Mouse (Mus musculus) myocyte (in vitro differentiated cells): ENCODE results near the gene Ak2.

Experiments
- CEBPB ChIP-seq: IDR thresholded peaks from 2 replicates; pipeline ENCODE4 v1.6.1; 2011; ENCODE audit warnings: mild to moderate bottlenecking, moderate library complexity; ENCODE audit not compliant: poor library complexity, insufficient read depth, severe bottlenecking
- E2F4 ChIP-seq: IDR thresholded peaks from one replicate; pipeline ENCODE4 v1.6.1; 2011; ENCODE audit warnings: mild to moderate bottlenecking, control low read depth, moderate library complexity; ENCODE audit not compliant: insufficient read depth
- MAX ChIP-seq: IDR thresholded peaks from one replicate; pipeline ENCODE4 v1.6.1; 2011; ENCODE audit warnings: low read depth, mild to moderate bottlenecking, control low read depth
- MYOD1 ChIP-seq, 3 experiments: IDR thresholded peaks; one replicate each; pipeline ENCODE4 v1.6.1; 2011; ENCODE audit warnings: control low read depth in 2 of 3, low read depth in 2 of 3, mild to moderate bottlenecking in 2 of 3, moderate library complexity in 1 of 3; ENCODE audit not compliant: insufficient read length in 2 of 3, control insufficient read depth in 1 of 3
- MYOG ChIP-seq, 3 experiments: IDR thresholded peaks; one replicate each; pipeline ENCODE4 v1.6.1; 2011; ENCODE audit warnings: control low read depth in 2 of 3, low read depth in 2 of 3, mild to moderate bottlenecking in 2 of 3; ENCODE audit not compliant: insufficient read length in 2 of 3, control insufficient read depth in 1 of 3, insufficient read depth in 1 of 3
- POLR2A ChIP-seq: IDR thresholded peaks from one replicate; pipeline ENCODE4 v1.6.1; 2011; ENCODE audit warnings: low read depth, mild to moderate bottlenecking, control low read depth, moderate library complexity; ENCODE audit not compliant: insufficient read length
- POLR2AphosphoS2 ChIP-seq: IDR thresholded peaks from one replicate; pipeline ENCODE4 v1.6.1; 2011; ENCODE audit warnings: low read depth, control low read depth; ENCODE audit not compliant: insufficient read length
- REST ChIP-seq: IDR thresholded peaks from one replicate; pipeline ENCODE4 v1.6.1; 2011; ENCODE audit warnings: mild to moderate bottlenecking, control low read depth, moderate library complexity; ENCODE audit not compliant: insufficient read depth, insufficient read length
- SRF ChIP-seq: IDR thresholded peaks from one replicate; pipeline ENCODE4 v1.6.1; 2011; ENCODE audit warnings: low read depth; ENCODE audit not compliant: control insufficient read depth, insufficient read length
- TCF12 ChIP-seq: IDR thresholded peaks from one replicate; pipeline ENCODE4 v1.6.1; 2011; ENCODE audit warnings: mild to moderate bottlenecking, control low read depth; ENCODE audit not compliant: poor library complexity, insufficient read depth, severe bottlenecking
- TCF3 ChIP-seq: IDR thresholded peaks from one replicate; pipeline ENCODE4 v1.6.1; 2011; ENCODE audit warnings: low read depth, control low read depth; ENCODE audit not compliant: insufficient read length
- USF1 ChIP-seq: IDR thresholded peaks from one replicate; pipeline ENCODE4 v1.6.1; 2011; ENCODE audit warnings: low read depth, mild to moderate bottlenecking, control low read depth, moderate library complexity

DNA sequence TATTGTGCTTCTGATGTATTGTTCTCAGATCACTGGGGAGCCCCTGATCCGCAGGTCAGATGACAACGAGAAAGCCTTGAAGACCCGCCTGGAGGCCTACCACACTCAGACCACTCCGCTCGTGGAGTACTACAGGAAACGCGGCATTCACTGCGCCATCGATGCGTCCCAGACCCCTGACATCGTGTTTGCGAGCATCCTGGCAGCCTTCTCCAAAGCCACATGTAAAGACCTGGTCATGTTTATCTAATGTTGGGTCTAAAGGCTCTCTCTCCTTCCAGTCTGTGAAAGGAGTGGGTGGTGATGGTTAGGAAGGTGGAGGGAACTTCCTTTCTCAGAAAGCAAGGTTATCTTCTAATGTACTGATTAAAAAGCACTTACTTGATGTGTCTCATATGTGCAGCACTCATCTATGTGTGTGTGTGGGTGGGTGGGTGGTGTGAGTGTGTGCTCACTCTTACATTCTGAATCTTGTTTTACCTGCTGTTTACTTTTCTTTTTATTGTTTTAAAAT is 16.3 kb downstream of the Ak2 start:
- no peak for TF ChIP-seq POLR2A
- TF ChIP-seq POLR2AphosphoS2 = no peak
- no peak for TF ChIP-seq USF1
- TF ChIP-seq MAX = no peak
- no peak for TF ChIP-seq TCF3
- no peak for TF ChIP-seq REST
- no peak for TF ChIP-seq MYOD1 (IDR thresholded peaks at IDR 0.05; ENCODE audit: control insufficient read depth in 1 of 3, insufficient read length in 2 of 3, low read depth in 2 of 3)
- TF ChIP-seq CEBPB = no peak
- no peak for TF ChIP-seq TCF12
- no peak for TF ChIP-seq MYOG (IDR thresholded peaks at IDR 0.05; ENCODE audit: control insufficient read depth in 1 of 3, insufficient read depth in 1 of 3, insufficient read length in 2 of 3, low read depth in 2 of 3)
- no peak for TF ChIP-seq E2F4
- TF ChIP-seq SRF = no peak
